Mouse (Mus musculus) midbrain, embryonic 13.5 days (tissue): ENCODE results near the gene Syt17. TPM values are rescaled to one million over a fixed set of nuclear protein-coding genes. Genes with fewer than 3 reads are reported as not detected.

ENCODE experiments used
- ATAC-seq: fragments of 200-750 bp; cut with Nextera tagmentation; 2 replicates; pipeline ENCODE4 v1.8.0; 2017; ENCODE audit warnings: mild to moderate bottlenecking, moderate TSS enrichment, moderate library complexity
- H3K27ac ChIP-seq: fragments of 300-500 bp; sonication (generic); 2 replicates; pipeline ENCODE4 v1.5.1; 2015; ENCODE audit warnings: inconsistent platforms, mild to moderate bottlenecking, moderate library complexity
- H3K27me3 ChIP-seq: fragments of 300-500 bp; sonication (generic); 2 replicates; pipeline ENCODE4 v1.6.1; 2015; ENCODE audit warnings: mild to moderate bottlenecking, inconsistent platforms
- H3K36me3 ChIP-seq: fragments of 300-500 bp; sonication (generic); 2 replicates; pipeline ENCODE4 v1.6.1; 2015; ENCODE audit warnings: mild to moderate bottlenecking, inconsistent platforms
- H3K4me1 ChIP-seq: fragments of 300-500 bp; sonication (generic); replicated peaks from 2 replicates; pipeline ENCODE4 v1.6.1; 2015; ENCODE audit warnings: inconsistent platforms
- H3K4me2 ChIP-seq: fragments of 300-500 bp; sonication (generic); replicated peaks from 2 replicates; pipeline ENCODE4 v1.6.1; 2015; ENCODE audit warnings: moderate library complexity, mild to moderate bottlenecking, inconsistent platforms
- H3K4me3 ChIP-seq: fragments of 300-500 bp; sonication (generic); replicated peaks from 2 replicates; pipeline ENCODE4 v1.5.1; 2015; ENCODE audit warnings: mild to moderate bottlenecking, inconsistent platforms
- H3K9ac ChIP-seq: fragments of 300-500 bp; sonication (generic); replicated peaks from 2 replicates; pipeline ENCODE4 v1.6.1; 2015; ENCODE audit warnings: mild to moderate bottlenecking, inconsistent platforms
- H3K9me3 ChIP-seq: fragments of 300-500 bp; sonication (generic); 2 replicates; pipeline ENCODE4 v1.6.1; 2016; ENCODE audit warnings: mild to moderate bottlenecking, inconsistent platforms
- WGBS: fragments of 180-500 bp; shearing (Covaris S2); methylation state at CpG from one replicate; pipeline ENCODE4 v1.1.7; 2015; 5-methylcytosine and 5-hydroxymethylcytosine counted together
- polyA plus RNA-seq: library from polyadenylated mRNA; unstranded; fragments of >200 nt; fragmentation: Nextera tagmentation; extraction: Ambion mirVana; gene quantifications from 2 replicates; pipeline ENCODE4 v1.2.1, GENCODE M21; 2015

Gene Syt17
- polyA plus RNA-seq, 1 experiment from 2014 or later, result 9.6 TPM

- no peaks in the 10 kb centered on the region for H3K36me3 ChIP-seq
- no peak overlapping the region for H3K27ac ChIP-seq
- H3K9ac ChIP-seq, result no peak overlapping the region
- H3K27me3 ChIP-seq, result no peaks in the 10 kb centered on the region
- 44% methylated on average over 2 of the region's 2 CpGs for WGBS
- no peaks in the 10 kb centered on the region for H3K9me3 ChIP-seq
- no peak for ATAC-seq
- H3K4me2 ChIP-seq, result no peak overlapping the region
- peaks cover 10% of the 10 kb centered on the region for H3K4me1 ChIP-seq
- no peak overlapping the region for H3K4me3 ChIP-seq
These were observed 4.9 kb upstream of the Syt17 start for GRCm38 (mm10) chr7:118452940-118453339.

DNA sequence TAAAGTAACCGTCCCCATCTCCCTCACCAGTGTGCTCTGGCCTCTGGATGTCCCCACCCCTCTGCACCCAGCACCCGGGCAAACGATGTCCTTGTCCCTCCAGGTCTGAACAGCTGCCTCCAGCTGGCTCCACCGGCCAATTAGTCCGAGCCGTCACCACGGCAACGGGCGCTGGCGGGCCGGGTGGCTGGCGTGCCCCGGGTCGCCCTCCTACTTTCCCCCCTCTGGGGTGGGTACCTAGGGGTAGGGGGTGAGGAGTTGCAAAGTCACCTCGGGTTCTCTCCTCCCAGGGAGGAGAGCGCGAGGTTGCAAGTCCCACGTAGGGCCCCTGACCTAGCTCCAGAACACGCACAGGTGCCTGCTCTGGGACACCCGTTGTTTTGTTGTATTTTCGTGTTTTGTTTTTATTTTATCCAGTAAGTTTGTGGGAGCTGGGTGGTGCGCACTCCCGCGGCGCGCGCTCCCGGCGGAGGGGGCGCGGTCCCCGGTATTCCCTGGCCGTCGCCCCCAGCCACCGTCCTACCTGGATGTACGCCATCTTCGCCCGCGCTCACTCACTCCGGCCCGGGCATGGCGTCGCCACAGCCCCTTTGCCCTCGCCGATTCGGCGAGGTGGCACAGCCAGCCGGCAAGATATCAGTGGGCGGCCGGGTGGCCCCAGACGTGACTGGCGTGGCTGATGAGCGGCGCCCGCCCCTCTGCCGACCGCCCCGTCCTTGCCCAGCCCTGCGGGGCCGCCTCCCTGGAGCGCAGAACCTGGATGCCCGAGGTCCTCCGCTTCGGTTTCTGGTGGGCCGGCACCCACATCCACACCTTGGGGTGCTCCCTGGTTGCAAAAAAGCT lies 510 bp downstream of the Syt17 start:
- Histone ChIP-seq H3K4me1 (peaks cover 29% of the 10 kb centered on the region), H3K27me3 (peaks cover 15% of the 10 kb centered on the region; the same call in 1 of the 2 replicates), H3K27ac (no peak overlapping the region), H3K9me3 (no peaks in the 10 kb centered on the region), H3K36me3 (no peaks in the 10 kb centered on the region), H3K9ac (peak overlapping the region; percentile 73), H3K4me3 (peak overlapping the region; percentile 61), H3K4me2 (peak overlapping the region; percentile 68)
- peak; percentile 75 for ATAC-seq
- under 1% methylated on average over 65 of the region's 65 CpGs for WGBS

GRCm38 (mm10) chr7:118443895-118444485 lies 4.0 kb downstream of the Syt17 start:
- Histone ChIP-seq H3K27me3 (peaks cover 15% of the 10 kb centered on the region; the same call in 1 of the 2 replicates), H3K4me1 (peaks cover 29% of the 10 kb centered on the region), H3K9me3 (no peaks in the 10 kb centered on the region), H3K9ac (no peak overlapping the region), H3K27ac (no peak overlapping the region), H3K4me3 (no peak overlapping the region), H3K36me3 (no peaks in the 10 kb centered on the region), H3K4me2 (no peak overlapping the region)
- 57% methylated on average over 7 of the region's 7 CpGs for WGBS
- ATAC-seq, result no peak

GRCm38 (mm10) chr7:118443371-118443770 lies 4.7 kb downstream of the Syt17 start:
- H3K4me2 ChIP-seq, result peak overlapping the region; percentile 22
- WGBS, result 4% methylated on average over 9 of the region's 9 CpGs
- no peak overlapping the region for H3K4me3 ChIP-seq
- peaks cover 15% of the 10 kb centered on the region; the same call in 1 of the 2 replicates for H3K27me3 ChIP-seq
- no peak for ATAC-seq
- H3K27ac ChIP-seq, result no peak overlapping the region
- H3K36me3 ChIP-seq, result no peaks in the 10 kb centered on the region
- peaks cover 23% of the 10 kb centered on the region for H3K4me1 ChIP-seq
- H3K9me3 ChIP-seq, result no peaks in the 10 kb centered on the region
- no peak overlapping the region for H3K9ac ChIP-seq

DNA sequence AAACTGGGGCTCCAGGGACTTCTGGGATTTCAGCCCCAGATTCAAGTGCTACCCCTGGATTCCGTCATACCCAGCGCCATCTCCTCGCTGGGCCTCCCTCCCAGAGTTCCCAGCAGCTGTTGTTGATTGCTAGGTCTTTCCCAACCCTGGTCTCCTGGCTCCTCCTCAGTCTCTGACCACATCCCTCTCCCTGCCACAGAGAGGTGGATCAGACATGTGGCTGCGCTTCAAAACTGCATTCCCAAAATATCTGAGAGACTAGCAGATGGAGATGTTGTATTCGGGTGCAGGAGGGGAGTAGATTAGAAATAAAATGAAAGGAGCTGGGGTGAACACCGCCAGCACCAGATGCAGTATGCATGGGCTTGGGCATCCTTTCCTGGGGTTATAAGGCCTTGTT lies 6.5 kb downstream of the Syt17 start:
- Histone ChIP-seq H3K27me3 (peaks cover 9% of the 10 kb centered on the region; the same call in 1 of the 2 replicates), H3K4me1 (0 out of 2 replicates have a peak, but pooled peaks cover 6% of the 10 kb centered on the region), H3K4me2 (no peak overlapping the region), H3K27ac (no peak overlapping the region), H3K9me3 (no peaks in the 10 kb centered on the region), H3K9ac (no peak overlapping the region), H3K4me3 (no peak overlapping the region), H3K36me3 (no peaks in the 10 kb centered on the region)
- 91% methylated on average over 6 of the region's 6 CpGs for WGBS
- ATAC-seq, result no peak

DNA sequence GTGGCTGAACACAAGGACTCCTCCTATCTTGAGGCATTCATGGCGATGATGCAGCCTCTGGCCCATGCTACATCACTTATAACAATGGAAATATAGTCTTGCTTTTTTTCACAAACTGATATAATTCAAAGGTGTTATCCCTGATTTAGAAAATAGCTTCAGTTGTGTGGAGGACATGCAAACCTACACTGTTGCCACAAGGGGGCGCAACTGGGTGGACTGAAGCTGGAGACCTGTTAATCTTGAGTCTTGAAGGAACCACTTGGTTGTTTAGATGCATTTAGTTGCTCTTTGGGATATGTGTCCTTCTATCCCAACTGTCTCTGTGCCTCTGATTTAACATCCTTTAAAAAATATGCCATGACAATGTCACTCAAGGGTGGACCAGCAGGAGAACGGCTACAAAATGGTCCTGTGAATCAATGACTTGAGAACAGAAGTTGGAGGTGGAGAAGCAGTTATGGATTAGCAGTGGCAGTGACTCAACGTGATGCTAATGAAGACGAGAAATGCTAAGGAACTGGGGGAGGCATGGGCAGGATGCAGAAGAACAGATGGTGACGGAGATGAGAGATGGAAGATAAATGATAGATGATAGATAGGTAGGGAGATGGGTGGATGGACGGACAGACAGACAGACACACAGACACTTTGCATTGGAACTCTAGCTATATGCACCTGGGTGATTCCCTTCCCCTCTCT lies 10.8 kb downstream of the Syt17 start:
- H3K4me2 ChIP-seq, result no peak overlapping the region
- H3K36me3 ChIP-seq, result 0 out of 2 replicates have a peak, but pooled peaks cover 3% of the 10 kb centered on the region
- H3K27ac ChIP-seq, result no peak overlapping the region
- no peak for ATAC-seq
- no peak overlapping the region for H3K4me3 ChIP-seq
- 61% methylated on average over 7 of the region's 7 CpGs for WGBS
- no peaks in the 10 kb centered on the region for H3K9me3 ChIP-seq
- H3K4me1 ChIP-seq, result no peaks in the 10 kb centered on the region
- H3K27me3 ChIP-seq, result no peaks in the 10 kb centered on the region
- no peak overlapping the region for H3K9ac ChIP-seq

DNA sequence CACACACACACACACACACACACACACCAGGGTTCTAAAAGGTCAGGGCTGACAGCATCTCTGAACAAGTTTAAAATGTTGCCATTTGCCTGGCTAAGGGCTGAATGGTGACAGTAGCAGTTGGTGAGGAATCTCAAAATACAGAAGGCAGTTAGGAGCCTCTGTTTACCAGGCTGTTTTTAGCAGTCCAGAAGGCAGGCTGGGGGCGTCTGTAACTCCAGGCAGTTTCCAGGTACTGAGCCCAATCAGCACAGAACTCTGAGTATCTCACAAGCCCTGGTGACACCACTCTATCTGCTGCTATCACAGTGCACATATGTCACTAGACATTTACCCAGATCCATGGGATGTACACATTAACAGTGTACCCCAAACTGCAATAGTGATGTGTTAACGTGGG lies 19.1 kb downstream of the Syt17 start:
- Histone ChIP-seq H3K4me1 (no peaks in the 10 kb centered on the region), H3K4me2 (no peak overlapping the region), H3K4me3 (no peak overlapping the region), H3K9me3 (no peaks in the 10 kb centered on the region), H3K36me3 (0 out of 2 replicates have a peak, but pooled peaks cover 2% of the 10 kb centered on the region), H3K27me3 (no peaks in the 10 kb centered on the region), H3K9ac (no peak overlapping the region), H3K27ac (no peak overlapping the region)
- 81% methylated on average over 2 of the region's 2 CpGs for WGBS
- no peak for ATAC-seq

DNA sequence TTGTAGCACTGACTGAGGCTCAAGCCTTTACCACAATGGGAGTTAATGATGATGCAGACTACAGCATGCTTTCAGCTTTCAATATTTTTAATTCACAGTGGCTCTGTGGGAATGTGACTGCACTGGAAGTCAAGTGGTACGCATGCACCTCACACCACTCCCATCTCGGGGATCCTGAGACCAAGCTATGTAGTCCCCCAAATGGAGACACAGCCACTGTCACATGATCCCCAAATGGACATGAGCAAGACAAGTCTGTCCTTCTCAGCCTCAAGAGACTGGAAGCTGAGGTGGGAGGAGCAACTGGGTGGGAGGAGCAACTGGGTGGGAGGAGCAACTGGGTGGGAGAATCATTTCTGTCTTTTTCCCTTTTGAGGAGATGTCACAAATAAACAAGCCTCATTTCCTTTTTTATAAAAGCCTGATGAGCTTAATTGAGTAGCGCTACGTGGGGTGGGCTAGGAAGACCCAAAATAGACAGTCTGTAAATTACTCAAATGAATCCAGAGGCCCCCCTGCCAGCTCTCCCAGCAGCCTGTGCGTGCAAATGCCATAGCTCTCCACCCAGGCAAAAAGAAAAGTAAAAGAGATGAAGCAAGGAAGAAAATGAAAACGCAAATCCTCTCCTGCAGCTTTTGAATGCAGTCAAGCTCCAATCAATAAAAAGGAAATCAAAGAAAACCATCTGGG lies 28.4 kb downstream of the Syt17 start:
- ATAC-seq, result 0 out of 2 replicates have a peak, but pooled peaks have one; percentile 66
- no peak overlapping the region for H3K27ac ChIP-seq
- H3K9me3 ChIP-seq, result no peaks in the 10 kb centered on the region
- H3K36me3 ChIP-seq, result no peaks in the 10 kb centered on the region
- WGBS, result 48% methylated on average over 6 of the region's 6 CpGs
- peaks cover 6% of the 10 kb centered on the region for H3K4me1 ChIP-seq
- no peak overlapping the region for H3K4me3 ChIP-seq
- H3K9ac ChIP-seq, result no peak overlapping the region
- H3K4me2 ChIP-seq, result peak overlapping the region; percentile 19; the same call in 1 of the 2 replicates
- no peaks in the 10 kb centered on the region for H3K27me3 ChIP-seq

GRCm38 (mm10) chr7:118414183-118414582 lies 33.8 kb downstream of the Syt17 start:
- 75% methylated on average over 3 of the region's 3 CpGs for WGBS
- Histone ChIP-seq H3K9ac (no peak overlapping the region), H3K36me3 (0 out of 2 replicates have a peak, but pooled peaks cover 4% of the 10 kb centered on the region), H3K4me2 (no peak overlapping the region), H3K4me1 (no peaks in the 10 kb centered on the region), H3K4me3 (no peak overlapping the region), H3K9me3 (no peaks in the 10 kb centered on the region), H3K27me3 (no peaks in the 10 kb centered on the region), H3K27ac (no peak overlapping the region)
- ATAC-seq, result no peak

DNA sequence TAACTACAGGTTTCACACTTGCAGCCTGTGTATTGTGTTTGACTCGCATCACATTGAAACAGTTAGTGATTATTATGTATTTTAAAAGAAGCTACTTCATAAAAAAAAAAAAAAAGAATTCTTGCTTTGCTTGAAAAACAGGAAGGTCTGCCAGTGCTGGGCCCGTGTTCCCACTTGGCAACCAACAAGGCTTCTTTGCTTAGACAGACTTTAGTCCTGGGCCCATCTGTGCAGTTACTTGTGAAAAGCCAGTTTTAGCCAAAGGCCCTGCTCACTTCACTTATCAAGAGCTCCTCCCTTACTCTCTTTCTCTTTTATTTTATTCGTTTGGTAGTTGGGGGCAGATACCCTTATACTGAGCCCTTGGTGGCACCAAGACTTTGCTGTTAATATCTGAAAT lies 36.1 kb downstream of the Syt17 start:
- ATAC-seq, result no peak
- Histone ChIP-seq H3K4me3 (no peak overlapping the region), H3K9me3 (no peaks in the 10 kb centered on the region), H3K27me3 (no peaks in the 10 kb centered on the region), H3K4me2 (no peak overlapping the region), H3K36me3 (0 out of 2 replicates have a peak, but pooled peaks cover 4% of the 10 kb centered on the region), H3K9ac (no peak overlapping the region), H3K27ac (no peak overlapping the region), H3K4me1 (no peaks in the 10 kb centered on the region)
- 86% methylated on average over 3 of the region's 3 CpGs for WGBS

GRCm38 (mm10) chr7:118409421-118409820 lies 38.6 kb downstream of the Syt17 start:
- ATAC-seq, result no peak
- 45% methylated on average over 2 of the region's 2 CpGs for WGBS

More at GRCm38 (mm10) chr7:118409421-118409820, 38.6 kb downstream of the Syt17 start:
- Histone ChIP-seq H3K4me3 (no peak overlapping the region), H3K36me3 (0 out of 2 replicates have a peak, but pooled peaks cover 4% of the 10 kb centered on the region), H3K27me3 (no peaks in the 10 kb centered on the region), H3K9ac (no peak overlapping the region), H3K9me3 (no peaks in the 10 kb centered on the region), H3K27ac (no peak overlapping the region), H3K4me1 (no peaks in the 10 kb centered on the region; the same call in 1 of the 2 replicates), H3K4me2 (no peak overlapping the region)
